Mouse (Mus musculus) cerebellum, adult 9-10 months (tissue): ENCODE measurements around the gene Zfp937.
"Not testable (repeated sequence)": the region's sequence is repeated elsewhere in the genome, so short reads cannot be mapped to it uniquely, and the experiment has no call there.

Experiments used
- DNase-seq: peaks from one replicate; pipeline ENCODE4 v3.0.0; 2022

Zfp937 gene

DNA sequence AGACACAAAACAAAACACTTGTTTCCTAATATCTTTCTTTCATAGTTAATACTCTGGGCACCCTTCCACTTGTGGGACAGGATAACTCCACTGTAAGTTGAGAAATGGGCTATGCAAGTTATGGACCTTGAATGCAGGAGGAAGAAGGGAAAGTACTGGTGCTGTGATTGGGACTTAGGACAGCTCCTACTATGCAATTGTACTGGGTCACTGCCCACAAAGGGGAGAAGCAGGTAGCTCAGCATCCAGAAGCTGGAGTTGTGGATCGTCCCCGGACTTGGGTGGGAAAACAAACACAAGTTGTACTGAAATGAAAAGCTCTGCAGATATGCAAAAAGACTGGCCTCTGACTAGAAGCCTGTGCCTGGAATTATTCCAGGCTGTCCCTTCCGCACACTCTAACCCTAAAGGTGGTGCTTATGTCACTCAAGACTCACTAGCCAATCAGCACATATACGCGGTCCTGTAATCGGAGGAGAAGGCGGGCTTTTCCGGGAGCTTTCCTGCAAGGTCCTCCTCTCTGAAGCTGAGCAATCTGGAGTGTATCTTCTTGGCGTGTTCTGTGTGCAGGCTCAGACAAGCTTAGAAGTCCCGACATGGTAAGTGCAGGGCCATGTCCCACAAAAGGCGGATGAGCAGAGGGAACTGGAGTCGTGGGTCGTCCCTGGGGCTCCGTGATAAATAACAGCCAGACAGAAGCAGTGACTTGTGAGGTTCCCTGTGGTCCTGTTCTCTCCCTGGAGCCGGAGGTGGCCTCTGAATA lies at the start of gene Zfp937:
Zfp937 (plus strand) TSS at position 474 of the 763 bp plus-strand sequence.
- peak; percentile 93 for DNase-seq

DNA sequence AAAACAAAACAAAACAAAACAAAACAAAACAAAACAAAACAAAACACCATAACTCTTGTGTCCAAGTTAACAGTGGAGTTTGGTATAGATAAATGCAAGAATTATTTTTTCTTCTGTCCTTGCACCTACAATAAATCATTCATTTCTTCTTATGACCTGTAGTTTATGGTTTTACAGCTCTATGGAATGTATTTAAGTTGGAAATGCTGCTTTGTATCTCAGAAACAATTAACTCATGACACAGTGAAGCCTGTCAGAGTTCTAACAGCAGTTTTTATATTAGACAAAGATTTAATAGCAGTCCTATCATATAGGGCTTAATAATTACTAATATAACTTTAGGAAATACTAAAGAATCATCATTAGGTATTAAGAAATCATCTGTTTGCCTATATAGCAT lies 44.0 kb upstream of the Zfp937 start:
- no peak for DNase-seq

DNA sequence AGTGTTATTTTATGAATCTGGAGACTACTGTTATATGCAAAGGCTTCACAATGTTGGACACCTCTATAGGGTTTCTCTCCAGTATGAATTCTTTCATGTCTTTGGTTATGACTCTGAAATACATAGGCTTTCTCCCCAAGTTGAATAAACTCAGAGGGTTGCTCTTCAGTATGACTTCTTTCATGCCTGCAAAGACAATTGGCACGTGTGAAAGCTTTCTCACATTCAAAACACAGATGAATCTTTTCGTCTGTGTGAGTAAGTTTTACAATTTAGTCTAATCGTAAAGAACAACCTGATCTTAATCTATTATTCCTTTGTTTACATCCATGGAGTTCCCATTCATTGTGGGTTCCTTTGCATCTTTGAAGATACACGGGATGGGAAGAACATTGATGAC lies 38.3 kb upstream of the Zfp937 start, which contains the start of gene Gm10770:
Gm10770 (minus strand) TSS at position 101 of the 400 bp plus-strand sequence.
- DNase-seq = not testable (repeated sequence)

DNA sequence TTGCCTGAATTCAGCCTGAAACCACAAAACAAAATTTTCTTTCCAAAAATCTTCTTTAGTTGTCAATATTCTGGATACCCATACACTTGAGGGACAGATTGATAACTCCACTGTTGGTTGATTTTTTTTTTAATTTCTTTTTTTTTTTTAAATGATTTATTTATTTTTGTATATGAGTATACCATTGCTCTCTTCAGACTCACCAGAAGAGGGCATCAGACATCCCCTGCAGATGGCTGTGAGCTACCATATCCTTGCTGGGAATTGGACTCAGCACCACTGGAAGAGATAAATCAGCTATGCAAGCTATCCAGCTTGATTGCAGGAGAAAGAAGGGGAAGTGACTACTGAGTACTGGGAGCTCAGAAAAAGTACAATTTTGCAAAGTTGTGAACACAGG lies 36.8 kb upstream of the Zfp937 start:
- not testable (repeated sequence) for DNase-seq

DNA sequence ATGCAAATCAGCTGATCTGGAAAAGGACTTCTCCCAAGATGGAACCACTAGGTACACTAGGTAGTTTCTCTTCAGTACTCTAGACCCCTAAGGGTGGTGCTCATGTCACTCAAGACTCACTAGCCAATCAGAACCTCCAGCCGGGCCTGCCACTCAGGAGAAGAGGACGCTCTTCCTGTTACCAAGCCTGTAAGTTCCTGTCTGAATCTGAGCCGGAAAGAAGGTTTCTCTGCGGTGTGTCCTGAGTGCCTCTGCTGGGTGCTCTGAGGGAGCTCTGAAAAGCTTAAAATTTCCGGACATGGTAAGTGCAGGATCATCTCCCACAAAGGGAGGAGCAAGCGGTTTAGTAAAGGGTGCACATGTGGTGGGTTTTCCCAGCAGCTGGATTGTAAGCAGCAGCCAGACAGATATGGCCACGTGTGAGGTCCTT lies 36.3 kb upstream of the Zfp937 start, which contains the start of gene Gm14139:
Gm14139 (plus strand) TSS at position 186 of the 430 bp plus-strand sequence.
- DNase-seq = not testable (repeated sequence)

DNA sequence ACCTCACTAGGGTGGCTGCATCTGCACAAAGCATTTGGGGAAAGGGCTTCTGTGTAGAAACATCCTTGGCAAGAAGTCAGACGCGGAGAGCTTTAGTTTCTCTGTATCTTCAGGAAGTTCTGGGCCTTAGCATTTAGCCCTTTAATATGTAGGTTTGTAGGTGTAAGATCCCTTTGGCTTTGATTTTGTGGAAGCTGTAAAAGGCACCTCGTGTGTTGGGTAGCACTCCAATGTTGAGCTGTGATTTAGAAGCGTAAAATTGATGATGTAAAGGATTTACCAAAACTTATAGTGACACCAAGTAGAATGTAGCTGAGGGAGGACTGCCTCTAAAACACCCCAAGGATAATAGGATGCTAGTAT lies 471 bp downstream of the Zfp937 start:
- not testable (repeated sequence) for DNase-seq

DNA sequence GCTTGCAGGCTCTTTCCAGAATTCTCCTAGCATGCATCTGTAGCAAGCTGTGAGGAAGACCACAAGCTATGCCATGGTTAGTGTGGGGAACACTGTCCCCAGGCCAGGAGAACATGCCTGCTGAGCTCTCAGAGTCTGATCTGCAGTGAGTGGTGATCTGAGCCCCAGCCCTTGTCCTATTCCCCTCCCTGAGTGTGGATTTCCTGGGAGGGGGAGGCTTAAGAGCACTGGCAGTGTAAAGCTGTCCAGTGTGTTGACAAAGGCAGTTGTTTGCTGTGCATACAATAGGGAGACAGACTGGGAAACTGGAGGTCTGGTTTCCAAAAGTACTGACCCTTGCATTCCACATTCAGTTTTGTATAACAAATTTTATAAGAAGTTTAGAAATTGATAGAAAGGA lies 5.4 kb downstream of the Zfp937 start:
- DNase-seq = not testable (repeated sequence)

DNA sequence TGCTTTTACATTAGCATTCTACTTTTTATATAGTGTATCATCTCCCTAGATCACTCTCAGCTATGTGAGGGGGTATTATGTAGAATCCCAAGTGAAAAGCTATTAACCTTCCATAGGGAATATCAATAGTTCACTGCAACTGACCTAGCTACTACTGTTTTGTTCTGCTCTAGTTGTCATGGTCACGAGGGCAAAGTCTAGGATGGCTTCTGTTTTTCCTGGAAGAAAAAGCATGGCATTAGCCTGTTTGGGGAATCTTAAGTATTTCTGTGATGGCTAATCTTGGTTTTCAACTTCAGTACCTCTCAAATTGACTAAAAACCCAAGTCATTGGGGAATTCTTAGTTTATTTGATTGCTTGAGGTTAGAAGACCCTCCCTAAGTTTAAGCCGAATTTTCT lies 25.3 kb downstream of the Zfp937 start:
- DNase-seq = no peak

DNA sequence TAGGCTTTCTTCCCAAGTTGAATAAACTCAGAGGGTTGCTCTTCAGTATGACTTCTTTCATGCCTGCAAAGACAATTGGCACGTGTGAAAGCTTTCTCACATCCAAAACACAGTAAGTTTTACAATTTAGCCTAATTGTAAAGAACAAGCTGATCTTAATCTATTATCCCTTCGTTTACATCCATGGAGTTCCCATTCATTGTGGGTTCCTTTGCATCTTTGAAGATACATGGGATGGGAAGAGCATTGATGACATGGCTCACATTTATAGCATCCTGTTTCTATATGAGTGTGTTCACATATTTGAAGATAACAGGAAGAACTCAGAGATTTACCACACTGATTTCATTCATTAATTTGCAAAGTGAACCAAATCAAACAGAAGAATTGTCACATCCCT lies 37.6 kb downstream of the Zfp937 start, which contains the start of gene Gm21994:
Gm21994 (minus strand) TSS at position 101 of the 400 bp plus-strand sequence.
- DNase-seq = not testable (repeated sequence)

DNA sequence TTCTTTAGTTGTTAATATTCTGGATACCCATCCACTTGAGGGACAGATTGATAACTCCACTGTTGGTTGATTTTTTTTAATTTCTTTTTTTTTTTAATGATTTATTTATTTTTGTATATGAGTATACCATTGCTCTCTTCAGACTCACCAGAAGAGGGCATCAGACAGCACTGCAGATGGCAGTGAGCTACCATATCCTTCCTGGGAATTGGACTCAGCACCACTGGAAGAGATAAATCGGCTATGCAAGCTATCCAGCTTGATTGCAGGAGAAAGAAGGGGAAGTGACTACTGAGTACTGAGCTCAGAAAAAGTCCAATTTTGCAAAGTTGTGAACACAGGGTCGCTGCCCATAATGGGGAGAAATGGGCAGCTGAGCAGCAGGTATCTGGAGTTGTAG lies 39.0 kb downstream of the Zfp937 start:
- not testable (repeated sequence) for DNase-seq

DNA sequence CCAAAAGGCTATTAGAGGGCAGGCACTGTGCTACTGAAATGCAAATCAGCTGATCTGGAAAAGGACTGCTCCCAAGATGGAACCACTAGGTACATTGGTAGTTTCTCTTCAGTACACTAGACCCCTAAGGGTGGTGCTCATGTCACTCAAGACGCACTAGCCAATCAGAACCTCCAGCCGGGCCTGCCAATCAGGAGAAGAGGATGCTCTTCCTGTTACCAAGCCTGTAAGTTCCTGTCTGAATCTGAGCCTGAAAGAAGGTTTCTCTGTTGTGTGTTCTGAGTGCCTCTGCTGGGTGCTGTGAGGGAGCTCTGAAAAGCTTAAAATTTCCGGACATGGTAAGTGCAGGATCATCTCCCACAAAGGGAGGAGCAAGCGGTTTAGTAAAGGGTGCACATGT lies 39.4 kb downstream of the Zfp937 start, which contains the start of gene Gm14124:
Gm14124 (plus strand) TSS at position 227 of the 400 bp plus-strand sequence.
- not testable (repeated sequence) for DNase-seq
